Mouse (Mus musculus): Measurements from ENCODE around the gene Spsb4.

Spsb4 gene

GRCm38 (mm10) chr9:96980037-96980997 is 38.3 kb downstream of the Spsb4 start:
- DNase-seq (ENCODE audit: extremely low read depth, low read depth), result no peak

GRCm38 (mm10) chr9:96979417-96980030 is 39.1 kb downstream of the Spsb4 start:
- DNase-seq (ENCODE audit: extremely low read depth, low read depth), result no peak

DNA sequence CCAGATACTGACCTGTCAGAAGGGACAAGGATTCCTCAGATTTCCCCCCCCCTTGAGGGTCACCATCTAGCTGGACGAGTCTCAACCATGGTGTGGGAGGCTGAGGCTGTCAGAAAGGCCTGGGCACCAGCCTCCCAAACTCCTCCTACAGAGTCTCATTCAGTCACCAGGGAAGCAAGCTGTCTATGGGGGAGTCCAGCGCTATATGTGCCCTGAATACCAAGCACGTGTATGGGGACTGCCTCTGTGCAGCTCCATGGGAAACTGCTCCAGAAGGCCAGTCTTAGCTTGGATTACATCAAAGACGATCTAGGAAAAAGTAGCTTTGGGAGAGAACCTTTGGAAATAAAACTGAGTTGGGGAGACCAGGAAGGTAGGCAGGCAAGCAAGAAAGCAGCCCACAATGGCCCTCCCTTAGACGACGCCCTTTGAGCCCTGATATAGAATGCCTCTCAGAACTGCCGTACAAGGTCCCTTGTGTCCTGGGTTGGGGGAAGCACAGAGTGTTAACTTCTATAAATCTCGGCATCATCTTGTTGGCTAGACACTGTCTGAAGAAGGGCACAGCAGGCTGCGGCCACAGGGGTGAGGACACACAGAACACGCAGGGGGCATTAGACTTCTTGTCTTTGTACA is 40.4 kb downstream of the Spsb4 start:
- no peak for DNase-seq (ENCODE audit: extremely low read depth, low read depth)

DNA sequence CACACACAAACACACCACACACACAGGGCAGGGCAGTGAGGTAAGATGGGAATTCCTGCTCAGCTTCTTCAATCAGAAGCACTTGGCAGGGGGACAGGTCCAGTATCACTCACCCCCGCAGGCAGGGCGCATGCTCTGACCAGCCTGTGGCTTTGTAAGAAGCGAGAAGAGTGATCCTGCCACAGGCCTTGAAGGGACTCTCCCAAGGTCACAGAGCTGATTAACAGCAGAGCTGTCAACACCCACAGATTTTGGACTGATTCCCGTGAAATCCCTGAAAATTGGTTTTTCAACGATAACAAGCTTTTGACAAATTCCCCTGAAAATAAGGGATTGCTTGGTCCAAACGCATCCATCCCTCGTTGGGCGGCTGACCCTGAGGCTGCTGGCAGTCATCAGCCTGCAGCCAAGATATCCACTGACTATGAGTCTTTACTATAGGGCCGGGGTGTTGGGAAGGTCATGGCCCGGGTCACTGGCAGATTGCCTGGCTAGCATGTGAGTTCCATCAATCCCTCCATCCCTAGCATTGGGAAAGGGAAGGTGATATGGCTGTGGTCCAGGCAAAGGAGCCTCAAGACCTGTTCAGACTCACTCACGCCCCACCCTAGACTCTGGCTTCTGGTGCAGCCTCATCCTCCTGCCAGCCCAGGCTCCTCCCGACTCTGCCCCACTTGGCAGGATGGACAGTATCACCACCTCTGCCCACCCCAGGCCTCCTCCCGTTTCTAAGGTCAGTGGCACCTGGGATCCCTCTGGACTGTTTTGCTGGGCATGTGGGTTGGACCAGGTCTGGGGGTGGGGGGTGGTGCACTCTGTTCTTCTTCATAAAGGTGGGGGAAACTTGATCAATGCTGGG is 41.1 kb downstream of the Spsb4 start:
- DNase-seq (ENCODE audit: extremely low read depth, low read depth), result no peak

GRCm38 (mm10) chr9:96973091-96973490 is 45.6 kb downstream of the Spsb4 start:
- no peak for DNase-seq (ENCODE audit: extremely low read depth, low read depth)

- DNase-seq (ENCODE audit: extremely low read depth, low read depth), result no peak
Measured at GRCm38 (mm10) chr9:96971625-96972404, 46.8 kb downstream of the Spsb4 start.

GRCm38 (mm10) chr9:96967516-96967915 is 51.1 kb downstream of the Spsb4 start:
- DNase-seq (ENCODE audit: extremely low read depth, low read depth), result no peak

GRCm38 (mm10) chr9:96966465-96966864 is 52.2 kb downstream of the Spsb4 start:
- no peak for DNase-seq (ENCODE audit: extremely low read depth, low read depth)

DNA sequence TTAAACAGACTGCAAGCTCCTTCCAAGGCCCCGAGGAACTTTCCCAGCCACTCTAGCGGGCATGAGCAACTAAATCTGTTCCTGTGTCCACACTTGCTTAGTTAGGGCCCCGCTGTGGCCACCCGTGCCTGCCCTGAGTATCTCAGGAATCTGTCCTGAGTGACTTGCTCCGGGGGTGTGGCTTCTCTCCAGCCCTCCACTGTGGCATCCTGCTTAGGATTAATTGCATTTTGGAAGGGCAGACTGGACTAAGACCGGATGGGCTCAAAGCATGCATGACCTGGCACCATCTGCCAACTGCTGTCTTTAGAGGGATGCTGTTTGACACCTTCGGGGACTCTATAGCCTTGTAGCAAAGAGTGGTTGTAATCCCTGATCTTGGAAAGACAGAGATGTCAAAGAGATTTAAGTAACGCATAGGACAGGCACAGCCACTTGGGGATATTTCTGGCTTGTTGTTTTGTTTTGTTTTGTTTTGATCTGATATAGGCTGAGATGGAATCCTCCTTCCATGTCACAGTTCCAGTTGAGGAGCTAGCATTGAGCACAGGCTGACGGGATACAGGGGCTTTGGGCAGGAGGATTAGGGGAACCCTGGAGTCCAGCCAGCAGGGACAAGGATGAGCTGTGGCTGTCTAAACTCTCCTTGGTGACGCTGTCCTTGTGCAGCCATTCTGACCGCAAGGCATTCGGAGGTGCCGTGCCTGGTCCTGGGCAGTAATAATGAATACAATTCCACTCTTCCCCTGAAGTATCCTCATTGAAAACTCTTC is 55.0 kb downstream of the Spsb4 start:
- DNase-seq (ENCODE audit: extremely low read depth, low read depth), result no peak

GRCm38 (mm10) chr9:96962714-96963113 is 55.9 kb downstream of the Spsb4 start:
- DNase-seq (ENCODE audit: extremely low read depth, low read depth), result no peak

GRCm38 (mm10) chr9:96961986-96962701 is 56.5 kb downstream of the Spsb4 start:
- DNase-seq (ENCODE audit: extremely low read depth, low read depth), result no peak

- no peak for DNase-seq (ENCODE audit: extremely low read depth, low read depth)
Measured at GRCm38 (mm10) chr9:96961006-96961405, 57.6 kb downstream of the Spsb4 start.

- no peak for DNase-seq (ENCODE audit: extremely low read depth, low read depth)
Measured at GRCm38 (mm10) chr9:96960241-96960640, 58.4 kb downstream of the Spsb4 start.

- no peak for DNase-seq (ENCODE audit: extremely low read depth, low read depth)
Measured at GRCm38 (mm10) chr9:96959469-96959868, 59.2 kb downstream of the Spsb4 start.

GRCm38 (mm10) chr9:96958009-96958615 is 60.5 kb downstream of the Spsb4 start:
- no peak for DNase-seq (ENCODE audit: extremely low read depth, low read depth)

- DNase-seq (ENCODE audit: extremely low read depth, low read depth), result no peak
Measured at GRCm38 (mm10) chr9:96957298-96957865, 61.3 kb downstream of the Spsb4 start.

GRCm38 (mm10) chr9:96956646-96957297 is 61.9 kb downstream of the Spsb4 start:
- no peak for DNase-seq (ENCODE audit: extremely low read depth, low read depth)
